Mouse (Mus musculus) heart, embryonic 16.5 days (tissue): ENCODE results near the gene Nmi. TPM values are rescaled to one million over a fixed set of nuclear protein-coding genes. Genes with fewer than 3 reads are reported as not detected.
"Not testable (repeated sequence)": the region's sequence is repeated elsewhere in the genome, so short reads cannot be mapped to it uniquely, and the experiment has no call there.

ENCODE experiments used
- ATAC-seq: fragments of 200-750 bp; cut with Nextera tagmentation; replicated peaks from 2 replicates; pipeline ENCODE4 v1.8.0; 2017; ENCODE audit warnings: moderate number of reproducible peaks; ENCODE audit not compliant: insufficient read depth, low FRiP score; ENCODE audit errors: extremely low read depth
- H3K27ac ChIP-seq: fragments of 300-500 bp; sonication (generic); 2 replicates; pipeline ENCODE4 v1.5.1; 2014; ENCODE audit warnings: mild to moderate bottlenecking, low read length, control low read depth, moderate library complexity
- H3K27me3 ChIP-seq: fragments of 300-500 bp; sonication (generic); 2 replicates; pipeline ENCODE4 v1.6.1; 2014; ENCODE audit warnings: low read length, mixed read lengths; ENCODE audit not compliant: control insufficient read depth, insufficient read depth
- H3K36me3 ChIP-seq: fragments of 300-500 bp; sonication (generic); 2 replicates; pipeline ENCODE4 v1.6.1; 2014; ENCODE audit not compliant: control insufficient read depth, insufficient read depth
- H3K4me1 ChIP-seq: fragments of 300-500 bp; sonication (generic); 2 replicates; pipeline ENCODE4 v1.6.1; 2014; ENCODE audit warnings: low read length, mixed read lengths; ENCODE audit not compliant: control insufficient read depth, insufficient read depth
- H3K4me2 ChIP-seq: fragments of 300-500 bp; sonication (generic); 2 replicates; pipeline ENCODE4 v1.6.1; 2014; ENCODE audit warnings: low read depth, mild to moderate bottlenecking, control low read depth, low read length
- H3K4me3 ChIP-seq: fragments of 300-500 bp; sonication (generic); 2 replicates; pipeline ENCODE4 v1.5.1; 2014; ENCODE audit warnings: mild to moderate bottlenecking, control low read depth, low read length
- H3K9ac ChIP-seq: fragments of 300-500 bp; sonication (generic); 2 replicates; pipeline ENCODE4 v1.6.1; 2014; ENCODE audit warnings: low read length, control low read depth
- H3K9me3 ChIP-seq: fragments of 300-500 bp; sonication (generic); replicated peaks from 2 replicates; pipeline ENCODE4 v1.6.1; 2016; ENCODE audit warnings: low read length; ENCODE audit not compliant: control insufficient read depth
- WGBS: fragments of 180-500 bp; shearing (Covaris S2); extraction: QIAGEN DNeasy Blood & Tissue Kit; methylation state at CpG from one replicate; pipeline ENCODE4 v1.1.7; 2014; 5-methylcytosine and 5-hydroxymethylcytosine counted together
- polyA plus RNA-seq: library from polyadenylated mRNA; unstranded; fragments of >200 nt; fragmentation: Nextera tagmentation; extraction: Ambion mirVana; gene quantifications from 2 replicates; pipeline ENCODE4 v1.2.1, GENCODE M21; 2015

Gene Nmi
- polyA plus RNA-seq: 19.9 and 21.9 TPM in 2 replicates

GRCm38 (mm10) chr2:51973410-51973968, at the start of gene Nmi:
Nmi (minus strand) TSS chr2:51973494.
- Histone ChIP-seq H3K4me2 (peak within 1 kb of the TSS; percentile 68), H3K4me1 (peaks cover 3% of the 10 kb centered on the region; the same call in 1 of the 2 replicates), H3K27me3 (no peaks in the 10 kb centered on the region), H3K9ac (peak within 1 kb of the TSS; percentile 85), H3K9me3 (no peaks in the 10 kb centered on the region), H3K36me3 (no peaks in the 10 kb centered on the region), H3K4me3 (peak within 1 kb of the TSS; percentile 85), H3K27ac (peak within 1 kb of the TSS; percentile 90)
- WGBS: 55% methylated on average over 9 of the region's 9 CpGs
- peak; percentile 77 for ATAC-seq

DNA sequence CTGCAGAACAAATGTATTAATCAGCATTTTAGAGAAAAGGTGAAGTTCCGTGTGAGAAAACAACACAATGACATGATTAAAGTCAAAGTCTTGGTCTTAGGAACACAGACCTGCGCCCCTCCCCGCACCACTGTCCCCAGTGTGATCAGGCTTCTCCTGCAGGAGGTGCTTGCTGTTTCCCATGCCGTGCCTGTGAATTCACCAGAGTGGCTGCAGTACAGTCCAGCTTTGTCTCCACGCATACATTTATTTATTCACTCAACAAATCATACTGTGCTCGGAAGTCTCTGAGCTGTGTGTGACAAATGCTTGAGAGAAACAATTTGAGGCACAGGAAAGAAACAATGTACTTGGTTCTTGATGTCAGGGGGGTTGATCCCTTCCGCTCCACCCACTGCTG, 43.1 kb upstream of the Nmi start:
- Histone ChIP-seq H3K4me3 (peak overlapping the region; percentile 26), H3K4me1 (peaks cover 9% of the 10 kb centered on the region), H3K4me2 (peak overlapping the region; percentile 60), H3K9ac (peak overlapping the region; percentile 46; the same call in 1 of the 2 replicates), H3K27ac (no peak overlapping the region), H3K9me3 (no peaks in the 10 kb centered on the region), H3K27me3 (no peaks in the 10 kb centered on the region), H3K36me3 (no peaks in the 10 kb centered on the region)
- 29% methylated on average over 7 of the region's 7 CpGs for WGBS
- ATAC-seq: no peak

DNA sequence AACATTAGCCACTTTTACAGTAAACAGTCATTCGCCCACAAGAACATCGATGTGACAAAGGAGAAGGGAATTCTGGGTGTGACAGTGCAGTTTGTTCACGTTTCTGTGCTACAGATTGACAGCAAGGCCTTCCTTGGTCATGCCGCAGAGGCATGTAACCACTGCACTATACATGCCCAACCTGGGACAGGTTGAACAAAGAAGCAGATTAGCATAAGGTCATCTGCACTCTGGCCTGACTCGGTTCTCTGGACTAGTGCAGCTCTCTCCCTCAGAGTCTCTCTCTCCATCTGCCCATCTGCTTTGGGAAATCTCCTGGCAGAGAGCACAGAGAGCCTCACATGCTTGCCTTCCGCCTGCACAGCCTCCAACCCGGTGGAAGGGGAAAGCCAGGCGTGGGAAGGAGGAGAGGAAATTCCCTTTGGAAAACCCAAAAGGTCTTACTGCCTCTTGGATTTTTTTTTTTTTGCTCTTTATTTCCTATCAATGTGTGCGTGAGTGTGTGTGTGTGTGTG, 40.1 kb upstream of the Nmi start:
- H3K36me3 ChIP-seq: no peaks in the 10 kb centered on the region
- ATAC-seq: no peak
- H3K27ac ChIP-seq: no peak overlapping the region
- H3K4me1 ChIP-seq: peaks cover 9% of the 10 kb centered on the region
- no peaks in the 10 kb centered on the region for H3K9me3 ChIP-seq
- no peak overlapping the region for H3K4me3 ChIP-seq
- no peak overlapping the region for H3K9ac ChIP-seq
- WGBS: 73% methylated on average over 9 of the region's 9 CpGs
- no peak overlapping the region for H3K4me2 ChIP-seq
- H3K27me3 ChIP-seq: no peaks in the 10 kb centered on the region

- not testable (repeated sequence) for ATAC-seq, H3K9ac ChIP-seq, H3K27me3 ChIP-seq, H3K4me3 ChIP-seq, H3K36me3 ChIP-seq, H3K9me3 ChIP-seq, H3K27ac ChIP-seq, H3K4me2 ChIP-seq, H3K4me1 ChIP-seq
- WGBS: 91% methylated on average over 3 of the region's 3 CpGs
Measured at GRCm38 (mm10) chr2:52011820-52012219, 38.5 kb upstream of the Nmi start.

- ATAC-seq: no peak
- no peaks in the 10 kb centered on the region for H3K9me3 ChIP-seq
- 67% methylated on average over 3 of the region's 3 CpGs for WGBS
Measured at GRCm38 (mm10) chr2:52006380-52006779, 33.1 kb upstream of the Nmi start.

GRCm38 (mm10) chr2:52002299-52002698, 29.0 kb upstream of the Nmi start:
- H3K9ac ChIP-seq, H3K4me1 ChIP-seq, ATAC-seq, H3K27me3 ChIP-seq, H3K27ac ChIP-seq, H3K9me3 ChIP-seq, H3K4me3 ChIP-seq, H3K36me3 ChIP-seq, H3K4me2 ChIP-seq: not testable (repeated sequence)
- 86% methylated on average over 10 of the region's 10 CpGs for WGBS

More at GRCm38 (mm10) chr2:52006380-52006779, 33.1 kb upstream of the Nmi start:
- no peak overlapping the region for H3K27ac ChIP-seq
- H3K4me1 ChIP-seq: no peaks in the 10 kb centered on the region
- H3K27me3 ChIP-seq: no peaks in the 10 kb centered on the region
- no peak overlapping the region for H3K9ac ChIP-seq
- no peak overlapping the region for H3K4me2 ChIP-seq
- H3K4me3 ChIP-seq: no peak overlapping the region
- no peaks in the 10 kb centered on the region for H3K36me3 ChIP-seq

DNA sequence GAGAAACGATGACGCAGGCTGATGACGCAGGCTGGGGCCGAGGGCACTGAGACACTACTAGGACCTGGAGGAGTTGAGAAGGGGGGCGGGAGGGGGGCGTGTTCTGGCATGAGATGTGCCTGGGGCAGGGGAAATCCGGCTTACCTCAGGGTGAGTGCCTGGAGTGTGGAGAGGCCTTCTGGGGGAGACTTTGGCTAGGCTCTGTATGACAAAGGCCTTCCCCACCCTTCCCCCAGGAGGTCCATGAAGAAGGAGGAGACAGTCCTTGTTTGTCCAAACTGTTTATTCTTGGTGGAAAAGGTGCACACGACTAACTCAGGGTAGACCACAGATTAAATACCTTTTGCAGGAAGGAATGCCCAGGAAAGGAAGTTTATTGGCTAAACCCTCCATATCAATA, 28.2 kb upstream of the Nmi start:
- Histone ChIP-seq H3K9me3 (no peaks in the 10 kb centered on the region), H3K4me2 (no peak overlapping the region), H3K27ac (no peak overlapping the region), H3K9ac (no peak overlapping the region), H3K36me3 (no peaks in the 10 kb centered on the region), H3K27me3 (no peaks in the 10 kb centered on the region), H3K4me1 (no peaks in the 10 kb centered on the region), H3K4me3 (no peak overlapping the region)
- ATAC-seq: no peak
- WGBS: 83% methylated on average over 8 of the region's 8 CpGs

GRCm38 (mm10) chr2:51999996-52000395, 26.7 kb upstream of the Nmi start:
- H3K4me2 ChIP-seq: no peak overlapping the region
- no peak overlapping the region for H3K27ac ChIP-seq
- H3K27me3 ChIP-seq: no peaks in the 10 kb centered on the region
- WGBS: 47% methylated on average over 7 of the region's 7 CpGs
- no peak for ATAC-seq
- H3K4me3 ChIP-seq: no peak overlapping the region
- H3K9ac ChIP-seq: no peak overlapping the region
- H3K4me1 ChIP-seq: no peaks in the 10 kb centered on the region
- H3K36me3 ChIP-seq: no peaks in the 10 kb centered on the region
- no peaks in the 10 kb centered on the region for H3K9me3 ChIP-seq

GRCm38 (mm10) chr2:51991447-51991846, 18.2 kb upstream of the Nmi start:
- 86% methylated on average over 6 of the region's 6 CpGs for WGBS

More at GRCm38 (mm10) chr2:51991447-51991846, 18.2 kb upstream of the Nmi start:
- no peak for ATAC-seq
- no peak overlapping the region for H3K4me2 ChIP-seq
- no peaks in the 10 kb centered on the region for H3K36me3 ChIP-seq
- no peak overlapping the region for H3K9ac ChIP-seq
- H3K27ac ChIP-seq: no peak overlapping the region
- H3K4me3 ChIP-seq: no peak overlapping the region
- H3K4me1 ChIP-seq: no peaks in the 10 kb centered on the region
- H3K9me3 ChIP-seq: no peaks in the 10 kb centered on the region
- no peaks in the 10 kb centered on the region for H3K27me3 ChIP-seq
